Mouse (Mus musculus) skeletal muscle tissue, adult 2 months (tissue): ENCODE measurements at regions not wholly inside any gene's neighbourhood (a gene's known extent, or its start where the extent isn't known, plus 50 kb on each side); places are given as distances from the start of the nearest gene placed in this dataset.

ENCODE experiments used
- DNase-seq: peaks from one replicate; pipeline ENCODE4 v3.0.0-alpha.2; 2012; ENCODE audit warnings: low read depth, low spot score

DNA sequence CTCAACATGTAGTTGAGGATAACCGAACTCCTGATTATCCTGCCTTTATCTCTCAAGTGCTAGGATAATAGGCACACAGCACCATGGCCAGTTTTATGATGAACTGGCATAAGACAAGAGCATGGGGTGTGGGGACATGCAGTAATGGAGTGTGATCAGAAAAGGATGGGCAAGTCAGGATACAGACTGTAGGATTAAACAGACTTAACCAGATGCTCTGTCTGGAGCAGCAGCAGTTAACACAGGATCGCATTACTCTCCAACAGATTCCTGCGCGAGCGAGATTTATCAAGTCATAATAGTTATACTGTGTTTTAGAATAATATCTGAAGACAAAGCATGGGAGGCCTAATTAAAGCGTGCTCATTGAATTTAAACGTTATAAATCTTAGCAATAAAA is 51.8 kb upstream of the Adtrp start:
- no peak for DNase-seq

- DNase-seq, result no peak
These were observed 50.2 kb upstream of the Adtrp start for GRCm38 (mm10) chr13:41897481-41898317.
